Mouse (Mus musculus): ENCODE data around the gene 4930432M17Rik.

4930432M17Rik gene

GRCm38 (mm10) chr3:121670462-121670861 lies at the start of gene 4930432M17Rik:
Gene 4930432M17Rik (plus strand): TSS chr3:121670762.
- no peak for DNase-seq

- DNase-seq = no peak
These were observed 44.9 kb upstream of the 4930432M17Rik start for GRCm38 (mm10) chr3:121625662-121626061.

GRCm38 (mm10) chr3:121626273-121626672 lies 44.3 kb upstream of the 4930432M17Rik start:
- DNase-seq = no peak

- no peak for DNase-seq
These were observed 42.3 kb upstream of the 4930432M17Rik start for GRCm38 (mm10) chr3:121628245-121628644.

GRCm38 (mm10) chr3:121630626-121631025 lies 39.9 kb upstream of the 4930432M17Rik start:
- DNase-seq = no peak

GRCm38 (mm10) chr3:121634963-121635362 lies 35.6 kb upstream of the 4930432M17Rik start:
- no peak for DNase-seq

- peak in 1 of 2 experiments; percentile 23 for DNase-seq
These were observed 35.1 kb upstream of the 4930432M17Rik start for GRCm38 (mm10) chr3:121635505-121635904.

- no peak for DNase-seq
These were observed 34.2 kb upstream of the 4930432M17Rik start for GRCm38 (mm10) chr3:121636315-121636714.

- no peak for DNase-seq
These were observed 33.8 kb upstream of the 4930432M17Rik start for GRCm38 (mm10) chr3:121636748-121637147.

GRCm38 (mm10) chr3:121637792-121638191 lies 32.8 kb upstream of the 4930432M17Rik start:
- no peak for DNase-seq

GRCm38 (mm10) chr3:121638241-121638640 lies 32.3 kb upstream of the 4930432M17Rik start:
- peak in 1 of 2 experiments; percentile 34 for DNase-seq

GRCm38 (mm10) chr3:121640611-121641010 lies 30.0 kb upstream of the 4930432M17Rik start:
- no peak for DNase-seq

- peak in 1 of 2 experiments; percentile 41 for DNase-seq
These were observed 27.3 kb upstream of the 4930432M17Rik start for GRCm38 (mm10) chr3:121643236-121643635.

GRCm38 (mm10) chr3:121645447-121645846 lies 25.1 kb upstream of the 4930432M17Rik start:
- DNase-seq = peak in 1 of 2 experiments; percentile 28

GRCm38 (mm10) chr3:121646364-121647048 lies 24.1 kb upstream of the 4930432M17Rik start:
- DNase-seq = peak; percentile 49 to 76

- no peak for DNase-seq
These were observed 22.3 kb upstream of the 4930432M17Rik start for GRCm38 (mm10) chr3:121648238-121648778.

- peak; percentile 42 to 69 for DNase-seq
These were observed 20.4 kb upstream of the 4930432M17Rik start for GRCm38 (mm10) chr3:121650052-121650671.

GRCm38 (mm10) chr3:121651710-121652109 lies 18.9 kb upstream of the 4930432M17Rik start:
- DNase-seq = no peak

GRCm38 (mm10) chr3:121652186-121652585 lies 18.4 kb upstream of the 4930432M17Rik start:
- no peak for DNase-seq

- no peak for DNase-seq
These were observed 13.6 kb upstream of the 4930432M17Rik start for GRCm38 (mm10) chr3:121656922-121657321.

- peak; percentile 33 to 57 for DNase-seq
These were observed 7.7 kb upstream of the 4930432M17Rik start for GRCm38 (mm10) chr3:121662705-121663469.

- DNase-seq = no peak
These were observed 7.1 kb upstream of the 4930432M17Rik start for GRCm38 (mm10) chr3:121663470-121663847.

- peak; percentile 22 to 43 for DNase-seq
These were observed 1.7 kb downstream of the 4930432M17Rik start for GRCm38 (mm10) chr3:121672135-121672790.
